Mouse (Mus musculus) large intestine, adult 2 months (tissue): ENCODE measurements at regions not wholly inside any gene's neighbourhood (a gene's known extent, or its start where the extent isn't known, plus 50 kb on each side); places are given as distances from the start of the nearest gene placed in this dataset.
"Not testable (repeated sequence)": the region's sequence is repeated elsewhere in the genome, so short reads cannot be mapped to it uniquely, and the experiment has no call there.

ENCODE experiments used
- DNase-seq: peaks from one replicate; pipeline ENCODE4 v3.0.0-alpha.2; 2012; ENCODE audit warnings: low read depth, low spot score
- whole genome bisulfite sequencing: fragments of 180-500 bp; shearing (Covaris S2); methylation state at CpG from one replicate; pipeline ENCODE4 v1.1.7; 2018; 5-methylcytosine and 5-hydroxymethylcytosine counted together

DNA sequence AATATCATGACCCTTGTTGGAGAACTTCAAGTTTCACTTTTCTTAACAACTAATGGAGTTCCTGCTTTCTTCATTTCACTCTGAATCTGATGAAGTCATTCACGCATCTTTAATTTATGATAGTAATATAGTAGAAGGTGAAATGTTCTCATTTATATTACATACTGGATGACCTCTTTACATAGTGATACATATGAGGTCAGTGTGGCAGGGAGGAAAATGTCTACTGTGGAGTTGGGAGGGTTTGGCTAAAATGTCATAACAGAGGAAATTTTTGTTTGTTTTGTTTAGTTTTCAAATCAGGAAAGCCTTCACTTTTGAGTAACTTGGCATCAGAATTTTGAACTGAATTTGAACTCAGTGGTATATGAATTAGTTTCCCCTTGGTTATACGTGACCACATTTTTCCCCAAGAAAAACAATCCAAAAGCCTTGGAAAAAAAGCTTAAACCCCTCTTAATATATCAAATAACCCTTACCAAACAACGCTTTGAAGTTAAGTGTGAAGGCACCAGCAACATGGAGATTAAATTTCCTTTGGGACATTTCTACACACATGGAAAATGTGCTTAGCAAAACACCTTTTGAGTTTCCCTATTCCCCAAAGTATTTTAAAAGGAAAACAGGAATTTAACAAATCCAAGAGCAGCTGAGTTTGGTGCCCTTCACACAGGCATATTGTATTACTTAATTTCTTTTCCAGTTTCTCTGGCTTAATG lies 377.6 kb upstream of the Nrsn1 start:
- 79% methylated on average over 3 of the region's 3 CpGs for WGBS
- no peak for DNase-seq

DNA sequence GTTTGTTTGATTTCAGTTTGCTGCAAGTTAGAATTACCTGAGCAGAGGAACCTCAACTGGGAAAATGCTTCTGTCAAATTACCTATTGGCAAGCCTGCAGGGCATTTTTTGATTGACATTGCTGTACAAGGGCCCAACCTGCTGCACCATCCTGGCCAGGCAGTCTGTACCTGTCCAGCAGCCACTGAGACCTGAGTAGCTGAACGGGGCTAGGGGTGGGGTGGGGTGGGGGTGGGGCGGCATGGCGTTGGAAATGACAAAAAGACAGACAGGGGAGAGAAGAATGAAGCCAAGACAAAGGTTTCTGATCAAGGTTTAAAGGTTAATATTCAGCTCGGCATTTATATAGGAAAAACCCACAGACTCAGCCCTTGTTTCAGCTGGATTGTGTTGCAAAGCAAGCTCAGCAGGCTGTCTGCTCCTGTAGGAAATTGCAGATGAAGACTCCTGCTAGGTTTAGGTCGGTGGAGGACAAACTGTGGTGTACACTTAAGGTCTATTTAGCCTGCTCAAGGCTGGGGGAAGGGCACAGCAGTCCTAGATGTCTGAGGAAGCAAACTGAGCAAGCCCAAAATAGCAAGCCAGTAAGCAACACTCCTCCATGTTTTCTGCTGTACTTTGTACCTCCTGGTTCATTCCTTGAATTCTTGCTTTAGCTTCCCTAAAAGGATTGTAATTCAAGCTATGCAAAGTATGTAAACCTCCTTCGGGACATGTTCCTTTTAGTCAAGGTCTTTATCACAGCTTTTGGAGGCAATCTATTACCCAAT lies 369.4 kb upstream of the Nrsn1 start:
- DNase-seq: no peak
- WGBS: 17% methylated on average over 6 of the region's 6 CpGs

DNA sequence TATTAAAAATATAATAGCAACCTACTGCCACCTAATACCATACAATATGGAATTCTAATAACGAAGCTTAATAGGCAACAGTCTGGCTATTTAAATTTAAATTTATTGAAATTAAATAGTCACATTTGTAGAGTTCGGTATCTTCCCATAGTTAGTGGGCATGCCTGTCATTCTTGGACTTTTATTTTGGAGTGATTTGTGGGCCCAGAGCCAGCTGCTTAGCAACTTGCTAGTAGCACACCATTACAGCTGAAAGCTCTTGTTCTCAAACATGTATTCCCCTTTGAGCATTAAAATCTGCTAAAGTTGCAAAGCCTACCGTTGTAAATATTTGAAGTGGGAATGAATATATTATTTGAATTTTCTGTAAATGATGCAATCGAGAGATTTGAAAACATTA lies 359.2 kb upstream of the Nrsn1 start:
- WGBS: 51% methylated on average over 4 of the region's 4 CpGs
- no peak for DNase-seq

DNA sequence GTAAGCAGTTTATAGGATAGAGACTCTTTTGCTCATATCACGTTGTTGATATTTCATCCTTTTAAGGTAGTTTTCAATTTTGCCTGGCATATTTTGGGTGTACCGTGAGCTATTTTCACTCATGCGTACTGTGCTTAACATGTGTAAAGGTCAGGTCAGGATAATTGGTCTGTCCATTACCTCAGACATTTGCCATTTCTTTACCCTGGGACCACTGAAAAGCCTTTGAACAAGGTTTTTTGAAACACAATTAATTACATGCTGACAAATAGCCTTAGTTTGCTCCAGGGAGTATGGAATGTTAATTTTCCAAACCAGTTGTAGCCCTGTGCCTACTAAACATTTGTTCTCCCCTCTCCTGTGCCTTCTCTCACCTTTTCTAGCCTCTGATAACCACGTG lies 347.3 kb upstream of the Nrsn1 start:
- WGBS: 72% methylated on average over 4 of the region's 4 CpGs

DNA sequence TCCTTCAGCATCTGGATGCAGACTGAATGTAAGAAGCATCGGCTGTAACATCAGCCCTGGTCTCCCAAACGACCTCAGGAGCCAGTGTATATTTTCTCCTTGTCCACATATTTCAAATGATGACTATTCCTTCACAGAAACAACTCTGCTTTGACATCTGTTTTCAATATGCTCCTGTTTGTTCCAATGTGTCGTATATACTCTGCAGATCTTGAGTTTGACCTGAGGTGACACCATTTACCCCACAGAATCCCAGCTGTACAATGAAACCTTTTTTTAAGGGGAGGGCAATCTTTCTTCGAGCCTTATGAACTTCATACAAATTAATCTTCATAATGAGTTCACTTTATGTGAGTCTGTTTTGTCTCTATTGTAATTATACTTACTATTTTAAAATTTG lies 341.7 kb upstream of the Nrsn1 start:
- no peak for DNase-seq
- WGBS: 64% methylated on average over 4 of the region's 4 CpGs

More for the DNA sequence above, 347.3 kb upstream of the Nrsn1 start:
- DNase-seq: no peak

GRCm38 (mm10) chr13:25609641-25610040 lies 339.3 kb upstream of the Nrsn1 start:
- no peak for DNase-seq
- WGBS: 75% methylated on average over 4 of the region's 4 CpGs

DNA sequence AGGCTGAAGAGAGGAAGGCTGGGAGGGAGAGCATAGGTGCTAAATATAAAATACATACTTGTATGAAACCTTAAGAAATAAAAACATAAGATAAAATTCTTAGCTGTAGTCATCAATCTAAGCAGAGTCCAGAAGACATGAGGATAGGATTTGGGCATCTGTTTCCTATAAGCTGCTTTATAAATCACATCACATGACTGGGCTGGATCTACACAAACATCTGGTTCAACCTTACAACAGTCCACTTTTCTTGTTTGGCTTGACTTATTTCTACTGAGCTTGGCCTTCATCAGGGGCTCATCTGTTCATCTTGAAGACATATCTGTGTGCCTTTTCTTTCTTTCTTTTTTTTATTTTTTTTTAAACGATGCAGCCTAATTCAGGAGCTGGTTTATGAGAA lies 338.9 kb upstream of the Nrsn1 start:
- no peak for DNase-seq
- 70% methylated on average over 1 of the region's 1 CpGs for WGBS

- DNase-seq: not testable (repeated sequence)
Measured at GRCm38 (mm10) chr13:25601351-25601750, 331.0 kb upstream of the Nrsn1 start.

GRCm38 (mm10) chr13:25594629-25595028 lies 324.3 kb upstream of the Nrsn1 start:
- DNase-seq: no peak
- WGBS: 81% methylated on average over 3 of the region's 3 CpGs

DNA sequence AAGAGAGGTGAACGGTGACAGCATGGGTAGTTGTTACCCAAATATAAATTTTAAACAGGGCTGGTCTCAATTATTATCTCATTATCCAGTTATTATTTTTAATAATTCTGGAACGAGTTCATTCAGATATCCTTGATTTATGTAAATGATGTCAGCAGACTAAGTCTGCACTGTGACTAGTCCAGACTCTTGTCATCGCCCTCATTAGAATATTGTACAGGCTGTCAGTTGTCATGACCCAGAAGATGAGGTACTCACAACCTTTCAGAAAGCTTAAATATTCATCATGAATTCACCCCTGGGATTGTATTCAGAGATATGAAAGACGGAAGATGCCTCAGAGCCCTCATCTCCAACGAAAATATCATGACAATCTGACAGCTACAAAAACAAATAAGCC lies 300.3 kb upstream of the Nrsn1 start:
- WGBS: 83% methylated on average over 5 of the region's 5 CpGs
- DNase-seq: no peak

GRCm38 (mm10) chr13:25562746-25563145 lies 292.4 kb upstream of the Nrsn1 start:
- DNase-seq: peak; percentile 1
- WGBS: 3% methylated on average over 2 of the region's 2 CpGs

DNA sequence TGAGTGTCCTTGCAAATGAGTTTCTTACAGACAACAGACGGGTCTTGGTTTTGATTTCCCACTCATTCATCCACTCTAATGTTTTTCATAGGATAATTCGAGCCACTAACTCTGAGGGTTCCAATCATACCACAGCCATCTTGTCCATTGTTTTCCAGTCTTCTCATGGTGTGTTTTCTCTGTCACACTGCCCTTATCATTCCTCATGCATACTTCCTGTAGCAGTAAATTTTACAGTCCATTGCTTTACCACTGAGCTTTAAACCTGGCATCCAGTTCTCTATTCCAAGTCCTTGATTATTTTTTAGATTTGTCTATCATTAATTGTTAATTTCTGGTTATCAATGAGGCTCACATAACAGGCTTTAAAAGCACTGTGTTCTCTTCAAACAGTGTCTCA lies 290.0 kb upstream of the Nrsn1 start:
- 60% methylated on average over 2 of the region's 2 CpGs for WGBS
- DNase-seq: no peak

DNA sequence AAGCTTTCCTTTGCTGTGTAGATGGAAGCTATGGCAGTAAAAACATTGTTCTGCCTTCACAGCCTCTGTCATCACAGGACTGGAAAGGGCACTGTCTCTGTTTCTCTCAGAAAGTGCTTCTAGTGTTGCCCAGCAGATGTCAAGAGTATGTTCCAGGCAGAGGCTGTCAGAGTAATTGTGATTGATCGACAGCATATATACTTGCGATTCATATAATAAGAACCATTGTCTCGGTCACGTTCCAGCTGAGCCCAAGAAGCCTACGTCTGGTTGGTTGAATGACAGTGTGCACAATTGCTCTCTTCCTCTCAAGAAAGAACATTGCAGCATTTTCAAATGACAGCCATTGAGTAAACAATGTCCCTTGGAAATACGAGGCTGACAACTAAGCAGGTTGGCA lies 284.7 kb upstream of the Nrsn1 start:
- 74% methylated on average over 6 of the region's 6 CpGs for WGBS
- DNase-seq: no peak

GRCm38 (mm10) chr13:25548551-25548950 lies 278.2 kb upstream of the Nrsn1 start:
- 81% methylated on average over 9 of the region's 9 CpGs for WGBS
- no peak for DNase-seq

DNA sequence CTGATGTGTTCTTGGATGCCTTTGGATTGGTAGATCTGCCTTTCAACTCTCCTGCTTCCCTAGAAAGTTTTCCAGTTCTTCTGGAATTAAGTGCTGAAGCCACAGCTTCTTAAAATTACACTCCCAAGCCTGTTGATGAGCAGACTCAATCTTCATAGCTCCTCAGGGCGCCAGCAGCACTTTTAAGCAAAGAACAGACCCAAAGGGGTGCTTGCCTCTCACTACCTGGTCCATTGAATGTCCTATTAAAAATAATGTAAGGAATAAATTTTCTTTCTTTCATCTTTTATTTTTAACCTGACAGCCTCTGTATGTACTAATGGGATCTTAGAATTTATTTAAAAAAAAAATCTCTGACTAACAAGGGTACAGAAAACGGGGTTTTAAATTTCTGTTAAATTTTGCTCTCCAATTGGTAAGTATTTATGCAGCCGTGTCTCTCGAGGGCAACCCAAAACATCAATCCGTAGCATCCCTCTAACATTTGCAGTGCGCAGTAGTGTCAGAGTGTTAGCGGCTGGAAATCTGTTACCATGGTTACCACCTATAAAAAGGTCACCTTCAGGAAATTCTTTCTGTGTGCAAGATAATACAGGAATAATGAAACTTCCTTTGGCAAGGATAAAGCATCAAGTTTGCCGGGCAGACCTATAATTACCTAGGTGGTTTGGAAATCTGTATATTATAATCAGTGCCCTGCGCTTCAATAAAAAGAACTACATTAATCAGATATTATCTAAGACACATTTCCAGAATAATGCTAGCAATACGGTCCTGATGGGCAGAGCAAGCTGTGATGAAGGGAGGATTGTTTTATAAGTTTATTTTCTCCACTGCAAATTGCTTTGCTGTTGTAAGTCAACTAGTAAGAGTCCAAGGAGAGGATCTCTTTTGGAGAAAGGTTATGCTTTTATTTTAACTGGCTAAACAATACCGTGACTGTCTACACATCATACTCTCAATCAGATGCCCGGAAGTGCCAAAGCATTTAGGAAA lies 277.1 kb upstream of the Nrsn1 start:
- DNase-seq: no peak
- 76% methylated on average over 12 of the region's 12 CpGs for whole genome bisulfite sequencing

DNA sequence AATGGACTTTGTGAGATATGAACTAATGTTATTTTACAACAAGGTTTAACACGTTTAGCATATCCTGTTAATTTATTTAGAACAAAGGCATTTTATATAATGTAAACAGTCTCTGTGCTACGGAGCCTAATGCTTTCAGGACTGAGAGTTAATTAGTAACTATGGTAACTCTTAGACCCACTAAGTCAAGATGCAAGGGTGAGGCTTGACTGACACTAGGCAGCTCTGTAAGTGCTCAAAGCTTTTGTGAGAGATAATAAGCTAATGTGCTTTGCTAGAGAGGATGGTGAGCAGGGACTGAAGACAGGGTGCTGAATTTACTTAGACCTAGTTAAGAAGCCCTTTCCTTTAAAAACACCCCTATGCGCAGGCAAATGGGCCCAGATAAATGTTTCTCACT lies 253.8 kb upstream of the Nrsn1 start:
- 32% methylated on average over 3 of the region's 3 CpGs for WGBS
- no peak for DNase-seq

- DNase-seq: no peak
Measured at GRCm38 (mm10) chr13:25507355-25507754, 237.1 kb upstream of the Nrsn1 start.

GRCm38 (mm10) chr13:25494492-25495034 lies 224.3 kb upstream of the Nrsn1 start:
- WGBS: 73% methylated on average over 7 of the region's 7 CpGs
- no peak for DNase-seq

DNA sequence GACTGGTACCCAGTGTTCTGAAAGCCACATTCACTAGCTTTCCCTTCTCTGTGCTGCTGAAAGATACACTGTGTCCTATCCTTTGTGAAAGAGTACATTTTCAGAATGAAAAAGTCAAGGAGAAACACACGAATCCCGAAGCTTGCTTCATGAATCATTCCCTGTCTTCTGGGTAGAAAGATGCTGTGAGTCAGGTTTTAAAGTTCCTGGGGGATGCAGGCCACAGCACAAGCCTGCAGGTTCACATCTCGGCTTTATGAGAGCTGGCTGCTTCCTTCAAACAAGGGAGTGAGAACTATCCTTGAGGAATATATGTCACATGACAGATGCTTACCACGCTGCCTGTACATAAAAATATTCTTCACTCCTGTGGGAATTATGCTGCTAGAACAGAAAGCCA lies 219.7 kb upstream of the Nrsn1 start:
- WGBS: 67% methylated on average over 4 of the region's 4 CpGs
- DNase-seq: no peak

DNA sequence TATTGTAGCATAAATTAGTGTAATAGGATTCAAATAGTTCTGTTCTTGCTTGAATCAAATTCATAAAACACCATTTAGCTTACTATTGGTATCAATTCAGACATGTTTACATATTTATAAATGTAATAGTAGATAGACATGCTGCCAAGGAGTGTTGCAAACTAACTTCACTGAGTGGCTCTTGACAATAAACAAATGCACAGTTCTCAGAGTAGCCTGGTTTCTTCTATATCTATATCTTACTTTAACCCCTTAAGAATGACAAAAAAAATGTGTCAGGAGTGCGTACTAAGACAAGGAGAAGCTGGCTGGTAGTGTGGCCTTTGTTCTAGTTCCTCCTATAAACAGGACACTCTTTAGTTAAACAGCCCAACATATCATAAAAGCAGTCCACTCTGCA lies 213.0 kb upstream of the Nrsn1 start:
- 63% methylated on average over 1 of the region's 1 CpGs for WGBS
- no peak for DNase-seq
